Mouse (Mus musculus): ENCODE measurements around the gene Serpinc1. TPM values are rescaled to one million over a fixed set of nuclear protein-coding genes. Genes with fewer than 3 reads are reported as not detected.
A peak's percentile ranks its signal among the peaks of the same experiment; 100 is the strongest.
"Not testable (repeated sequence)": the region's sequence is repeated elsewhere in the genome, so short reads cannot be mapped to it uniquely, and the experiment has no call there.

Serpinc1 gene
- total RNA-seq (2017): 1.0 and 2.3 TPM in 2 replicates

- ATAC-seq (replicated peaks in 1 of 2; ENCODE audit: insufficient read depth in 1 of 2, low FRiP score in 2 of 2, low TSS enrichment in 1 of 2, low read depth in 1 of 2, poor library complexity in 2 of 2, severe bottlenecking in 2 of 2): no peak
Measured at GRCm38 (mm10) chr1:160978071-160978735, at the start of gene Serpinc1. TSS of gene Serpinc1 (plus strand) at chr1:160978585.

- no peak for ATAC-seq (replicated peaks in 1 of 2; ENCODE audit: insufficient read depth in 1 of 2, low FRiP score in 2 of 2, low TSS enrichment in 1 of 2, low read depth in 1 of 2, poor library complexity in 2 of 2, severe bottlenecking in 2 of 2)
Measured at GRCm38 (mm10) chr1:160931320-160931719, 47.1 kb upstream of the Serpinc1 start.

GRCm38 (mm10) chr1:160933896-160934482 lies 44.4 kb upstream of the Serpinc1 start:
- peak in 1 of 2 experiments; percentile 74; a peak in 1 of 4 replicates for ATAC-seq (replicated peaks in 1 of 2; ENCODE audit: insufficient read depth in 1 of 2, low FRiP score in 2 of 2, low TSS enrichment in 1 of 2, low read depth in 1 of 2, poor library complexity in 2 of 2, severe bottlenecking in 2 of 2)

- no peak for ATAC-seq (replicated peaks in 1 of 2; ENCODE audit: insufficient read depth in 1 of 2, low FRiP score in 2 of 2, low TSS enrichment in 1 of 2, low read depth in 1 of 2, poor library complexity in 2 of 2, severe bottlenecking in 2 of 2)
Measured at GRCm38 (mm10) chr1:160935551-160935950, 42.8 kb upstream of the Serpinc1 start.

GRCm38 (mm10) chr1:160963199-160963598 lies 15.2 kb upstream of the Serpinc1 start:
- 0 out of 4 replicates have a peak, but pooled peaks of 1 of the 2 experiments have one; percentile 10 for ATAC-seq (replicated peaks in 1 of 2; ENCODE audit: insufficient read depth in 1 of 2, low FRiP score in 2 of 2, low TSS enrichment in 1 of 2, low read depth in 1 of 2, poor library complexity in 2 of 2, severe bottlenecking in 2 of 2)

- no peak for ATAC-seq (replicated peaks in 1 of 2; ENCODE audit: insufficient read depth in 1 of 2, low FRiP score in 2 of 2, low TSS enrichment in 1 of 2, low read depth in 1 of 2, poor library complexity in 2 of 2, severe bottlenecking in 2 of 2)
Measured at GRCm38 (mm10) chr1:160967268-160967667, 11.1 kb upstream of the Serpinc1 start.

GRCm38 (mm10) chr1:160968643-160969042 lies 9.7 kb upstream of the Serpinc1 start:
- no peak for ATAC-seq (replicated peaks in 1 of 2; ENCODE audit: insufficient read depth in 1 of 2, low FRiP score in 2 of 2, low TSS enrichment in 1 of 2, low read depth in 1 of 2, poor library complexity in 2 of 2, severe bottlenecking in 2 of 2)

GRCm38 (mm10) chr1:160980021-160980420 lies 1.6 kb downstream of the Serpinc1 start:
- ATAC-seq (replicated peaks in 1 of 2; ENCODE audit: insufficient read depth in 1 of 2, low FRiP score in 2 of 2, low TSS enrichment in 1 of 2, low read depth in 1 of 2, poor library complexity in 2 of 2, severe bottlenecking in 2 of 2): no peak

- no peak for ATAC-seq (replicated peaks in 1 of 2; ENCODE audit: insufficient read depth in 1 of 2, low FRiP score in 2 of 2, low TSS enrichment in 1 of 2, low read depth in 1 of 2, poor library complexity in 2 of 2, severe bottlenecking in 2 of 2)
Measured at GRCm38 (mm10) chr1:160980537-160981234, 2.3 kb downstream of the Serpinc1 start.

- no peak for ATAC-seq (replicated peaks in 1 of 2; ENCODE audit: insufficient read depth in 1 of 2, low FRiP score in 2 of 2, low TSS enrichment in 1 of 2, low read depth in 1 of 2, poor library complexity in 2 of 2, severe bottlenecking in 2 of 2)
Measured at GRCm38 (mm10) chr1:160981337-160981736, 3.0 kb downstream of the Serpinc1 start.

GRCm38 (mm10) chr1:160982887-160983286 lies 4.5 kb downstream of the Serpinc1 start:
- ATAC-seq (replicated peaks in 1 of 2; ENCODE audit: insufficient read depth in 1 of 2, low FRiP score in 2 of 2, low TSS enrichment in 1 of 2, low read depth in 1 of 2, poor library complexity in 2 of 2, severe bottlenecking in 2 of 2): no peak

GRCm38 (mm10) chr1:160984731-160985130 lies 6.3 kb downstream of the Serpinc1 start:
- not testable (repeated sequence) for ATAC-seq (replicated peaks in 1 of 2; ENCODE audit: insufficient read depth in 1 of 2, low FRiP score in 2 of 2, low TSS enrichment in 1 of 2, low read depth in 1 of 2, poor library complexity in 2 of 2, severe bottlenecking in 2 of 2)

GRCm38 (mm10) chr1:160985477-160985876 lies 7.1 kb downstream of the Serpinc1 start:
- no peak for ATAC-seq (replicated peaks in 1 of 2; ENCODE audit: insufficient read depth in 1 of 2, low FRiP score in 2 of 2, low TSS enrichment in 1 of 2, low read depth in 1 of 2, poor library complexity in 2 of 2, severe bottlenecking in 2 of 2)

GRCm38 (mm10) chr1:160986881-160987635 lies 8.7 kb downstream of the Serpinc1 start:
- no peak for ATAC-seq (replicated peaks in 1 of 2; ENCODE audit: insufficient read depth in 1 of 2, low FRiP score in 2 of 2, low TSS enrichment in 1 of 2, low read depth in 1 of 2, poor library complexity in 2 of 2, severe bottlenecking in 2 of 2)

GRCm38 (mm10) chr1:160989395-160989794 lies 11.0 kb downstream of the Serpinc1 start:
- no peak for ATAC-seq (replicated peaks in 1 of 2; ENCODE audit: insufficient read depth in 1 of 2, low FRiP score in 2 of 2, low TSS enrichment in 1 of 2, low read depth in 1 of 2, poor library complexity in 2 of 2, severe bottlenecking in 2 of 2)

GRCm38 (mm10) chr1:160993851-160994250 lies 15.5 kb downstream of the Serpinc1 start:
- ATAC-seq (replicated peaks in 1 of 2; ENCODE audit: insufficient read depth in 1 of 2, low FRiP score in 2 of 2, low TSS enrichment in 1 of 2, low read depth in 1 of 2, poor library complexity in 2 of 2, severe bottlenecking in 2 of 2): no peak

- no peak for ATAC-seq (replicated peaks in 1 of 2; ENCODE audit: insufficient read depth in 1 of 2, low FRiP score in 2 of 2, low TSS enrichment in 1 of 2, low read depth in 1 of 2, poor library complexity in 2 of 2, severe bottlenecking in 2 of 2)
Measured at GRCm38 (mm10) chr1:161004942-161005341, 26.6 kb downstream of the Serpinc1 start.

GRCm38 (mm10) chr1:161005526-161005925 lies 27.1 kb downstream of the Serpinc1 start:
- no peak for ATAC-seq (replicated peaks in 1 of 2; ENCODE audit: insufficient read depth in 1 of 2, low FRiP score in 2 of 2, low TSS enrichment in 1 of 2, low read depth in 1 of 2, poor library complexity in 2 of 2, severe bottlenecking in 2 of 2)

Measured in hematopoietic stem cell, adult 5-6 weeks (primary cell).